Mouse (Mus musculus) cortical plate, adult 2 months (tissue): ENCODE data around the gene Agbl1. TPM values are rescaled to one million over a fixed set of nuclear protein-coding genes. Genes with fewer than 3 reads are reported as not detected.

Source experiments
- H3K27ac ChIP-seq: fragments of 200-500 bp; 2 replicates; pipeline ENCODE4 v1.5.1; 2012; ENCODE audit warnings: low read length, control low read depth, inconsistent platforms; ENCODE audit not compliant: insufficient read depth
- H3K4me1 ChIP-seq: fragments of 200-500 bp; 2 replicates; pipeline ENCODE4 v1.6.1; 2011; ENCODE audit warnings: low read length; ENCODE audit not compliant: control insufficient read depth, insufficient read depth
- H3K4me3 ChIP-seq: fragments of 200-500 bp; 2 replicates; pipeline ENCODE4 v1.5.1; 2011; ENCODE audit warnings: mild to moderate bottlenecking, low read length, control low read depth; ENCODE audit not compliant: insufficient read depth
- CTCF ChIP-seq: fragments of 200-500 bp; IDR thresholded peaks from 2 replicates; pipeline ENCODE4 v1.5.1; 2011; ENCODE audit warnings: mild to moderate bottlenecking, control low read depth, low read length; ENCODE audit not compliant: insufficient read depth; ENCODE audit errors: extremely low read depth
- POLR2A ChIP-seq: fragments of 200-500 bp; IDR thresholded peaks from 2 replicates; pipeline ENCODE4 v1.6.1; 2011; ENCODE audit warnings: mild to moderate bottlenecking, low read length, control low read depth; ENCODE audit not compliant: insufficient read depth; ENCODE audit errors: extremely low read depth
- polyA plus RNA-seq: library from polyadenylated mRNA; depleted of rRNA; stranded (reverse); fragments of >200 nt; gene quantifications from 2 replicates; pipeline ENCODE4 v1.2.3, GENCODE M21; 2012

The Agbl1 gene
- polyA plus RNA-seq, 1 experiment: 0.19 TPM

- TF ChIP-seq POLR2A (no peak), CTCF (no peak)
- H3K4me1 ChIP-seq: peaks cover 2% of the 10 kb centered on the region; the same call in 1 of the 2 replicates
- H3K27ac ChIP-seq: peak overlapping the region; percentile 18; the same call in 1 of the 2 replicates
- no peak overlapping the region for H3K4me3 ChIP-seq
These were observed 920.2 kb downstream of the Agbl1 start for GRCm38 (mm10) chr7:77149846-77150245.

GRCm38 (mm10) chr7:77152393-77152792 lies 922.7 kb downstream of the Agbl1 start:
- no peak for TF ChIP-seq CTCF
- TF ChIP-seq POLR2A: no peak
- peaks cover 2% of the 10 kb centered on the region; the same call in 1 of the 2 replicates for H3K4me1 ChIP-seq
- H3K27ac ChIP-seq: no peak overlapping the region
- no peak overlapping the region for H3K4me3 ChIP-seq

- H3K4me1 ChIP-seq: peaks cover 2% of the 10 kb centered on the region; the same call in 1 of the 2 replicates
- no peak overlapping the region for H3K27ac ChIP-seq
- no peak overlapping the region for H3K4me3 ChIP-seq
- TF ChIP-seq POLR2A (no peak), CTCF (no peak)
These were observed 923.2 kb downstream of the Agbl1 start for GRCm38 (mm10) chr7:77152909-77153308.

- no peak for TF ChIP-seq POLR2A
- no peak for TF ChIP-seq CTCF
- Histone ChIP-seq H3K4me1 (no peaks in the 10 kb centered on the region), H3K4me3 (no peak overlapping the region), H3K27ac (no peak overlapping the region)
These were observed 935.2 kb downstream of the Agbl1 start for GRCm38 (mm10) chr7:77164921-77165320.
